Mouse (Mus musculus): Measurements from ENCODE around the gene Pitx2. TPM values are rescaled to one million over a fixed set of nuclear protein-coding genes. Genes with fewer than 3 reads are reported as not detected.

Gene Pitx2
- polyA plus RNA-seq, 2 experiments = 11.9 to 13.3 TPM

DNA sequence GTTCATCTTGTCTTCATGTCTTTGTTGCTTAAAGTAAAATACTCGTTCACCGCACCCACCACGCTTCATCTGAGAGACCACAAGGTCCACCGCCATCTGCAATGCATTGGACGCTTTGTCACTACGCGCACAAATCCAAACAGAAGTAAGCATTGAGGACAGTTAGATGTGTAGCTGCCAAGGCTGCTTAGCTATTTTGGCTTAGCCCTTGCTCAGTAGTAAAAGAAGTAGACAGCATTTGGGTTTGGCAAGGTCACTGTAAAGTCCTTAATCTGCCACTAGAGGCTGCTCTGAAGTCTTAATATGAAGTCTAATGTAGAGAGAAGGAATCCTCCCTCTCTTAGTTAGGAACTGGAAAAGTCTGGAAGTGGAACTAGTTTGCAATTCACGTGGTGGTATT lies 57.1 kb downstream of the Pitx2 start:
- no peak overlapping the region for H3K9ac ChIP-seq (ENCODE audit: low read depth, low read length, severe bottlenecking)
- H3K27me3 ChIP-seq (ENCODE audit: control insufficient read depth, insufficient read depth, low read length) = 0 out of 2 replicates have a peak, but pooled peaks cover 4% of the 10 kb centered on the region
- H3K4me1 ChIP-seq (ENCODE audit: control insufficient read depth, insufficient read depth, low read length) = no peaks in the 10 kb centered on the region
- TF ChIP-seq POLR2A (IDR thresholded peaks at IDR 0.05; ENCODE audit: borderline replicate concordance, extremely low read depth, insufficient read depth, insufficient read length) = no peak
- 0 out of 2 replicates have a peak overlapping the region, but pooled peaks have one; percentile 13 for H3K4me3 ChIP-seq (replicated peaks; ENCODE audit: low read length)
- WGBS = 68% methylated on average over 8 of the region's 8 CpGs
- DNase-seq (ENCODE audit: low spot score) (peak; percentile 57), ATAC-seq (ENCODE audit: low FRiP score, low read depth) (no peak)
- H3K27ac ChIP-seq (replicated peaks; ENCODE audit: low read depth, low read length) = no peak overlapping the region
- no peaks in the 10 kb centered on the region for H3K36me3 ChIP-seq (ENCODE audit: control insufficient read depth, insufficient read depth, low read length)
- no peaks in the 10 kb centered on the region for H3K9me3 ChIP-seq (ENCODE audit: control insufficient read depth, low read length)
- H3K4me2 ChIP-seq (replicated peaks; ENCODE audit: low read depth, low read length, severe bottlenecking) = peak overlapping the region; percentile 34; the same call in 1 of the 2 replicates

DNA sequence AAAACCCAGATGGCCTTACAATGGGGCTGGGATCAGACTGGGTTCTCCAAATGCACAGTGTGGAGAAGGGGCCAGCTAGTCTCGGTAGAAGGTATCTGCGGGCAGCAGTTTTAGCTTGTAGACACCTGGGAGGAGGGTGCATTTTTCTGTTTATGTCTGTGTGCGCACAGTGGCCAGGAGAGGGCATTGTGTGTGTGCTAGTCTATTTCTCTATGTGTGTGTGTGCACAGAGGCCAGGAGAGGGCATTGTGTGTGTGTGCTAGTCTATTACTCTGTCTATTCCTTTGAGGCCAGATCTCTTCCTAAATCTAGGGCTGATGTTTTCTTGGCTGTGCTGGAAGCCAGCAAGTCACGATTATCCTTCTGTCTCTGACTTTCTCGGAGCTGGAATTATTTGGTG lies 58.8 kb downstream of the Pitx2 start:
- ATAC-seq (ENCODE audit: low FRiP score, low read depth) = no peak
- 81% methylated on average over 5 of the region's 5 CpGs for WGBS
- no peak overlapping the region for H3K9ac ChIP-seq (ENCODE audit: low read depth, low read length, severe bottlenecking)

More for the DNA sequence above, 58.8 kb downstream of the Pitx2 start:
- Histone ChIP-seq H3K27me3 (ENCODE audit: control insufficient read depth, insufficient read depth, low read length) (0 out of 2 replicates have a peak, but pooled peaks cover 4% of the 10 kb centered on the region), H3K4me3 (replicated peaks; ENCODE audit: low read length) (no peak overlapping the region), H3K27ac (replicated peaks; ENCODE audit: low read depth, low read length) (no peak overlapping the region), H3K9me3 (ENCODE audit: control insufficient read depth, low read length) (no peaks in the 10 kb centered on the region), H3K36me3 (ENCODE audit: control insufficient read depth, insufficient read depth, low read length) (no peaks in the 10 kb centered on the region), H3K4me1 (ENCODE audit: control insufficient read depth, insufficient read depth, low read length) (no peaks in the 10 kb centered on the region), H3K4me2 (replicated peaks; ENCODE audit: low read depth, low read length, severe bottlenecking) (no peak overlapping the region)
- no peak for DNase-seq (ENCODE audit: low spot score)
- TF ChIP-seq POLR2A (IDR thresholded peaks at IDR 0.05; ENCODE audit: borderline replicate concordance, extremely low read depth, insufficient read depth, insufficient read length) = no peak

Other genes with a start within 250 kb of the Pitx2 start
- 2.6 and 3.1 TPM in 2 replicates for gene Enpep, start 132.8 kb downstream of the Pitx2 start, polyA plus RNA-seq (2012; rRNA removed)
- gene Enpep, start 132.8 kb downstream of the Pitx2 start, polyA plus RNA-seq (2014; fragmentation: Nextera tagmentation; extraction: Ambion mirVana) = 1.7 and 3.0 TPM in 2 replicates

All from limb, embryonic 14.5 days (tissue).